Mouse (Mus musculus) ovary, postnatal 14 days (tissue): ENCODE results near the gene Armh4.

Experiments used
- DNase-seq: peaks from one replicate; pipeline ENCODE4 v3.0.0; 2022; ENCODE audit warnings: low spot score

Armh4 gene

DNA sequence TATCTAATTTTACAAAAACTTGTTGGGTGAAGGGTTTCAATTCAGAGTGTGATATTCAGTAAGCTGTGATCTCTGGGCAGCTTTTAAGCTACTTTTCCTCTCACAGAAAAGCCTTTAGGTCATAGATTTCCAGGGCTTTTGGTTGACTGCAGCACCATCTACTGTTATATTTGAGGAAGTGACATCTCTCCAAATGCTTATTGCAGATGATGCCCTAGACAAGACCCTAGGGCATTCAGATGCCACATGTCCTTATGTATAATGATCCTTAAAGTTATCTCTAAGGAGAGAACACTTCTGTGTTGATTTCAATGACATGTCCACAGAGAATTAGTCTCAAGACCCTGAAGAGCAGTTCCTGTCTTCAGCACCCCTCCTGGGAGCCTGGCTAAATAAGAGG lies 49.2 kb downstream of the Armh4 start:
- no peak for DNase-seq

- DNase-seq, result no peak
Observed at GRCm38 (mm10) chr14:49723361-49724054, 59.7 kb downstream of the Armh4 start.

GRCm38 (mm10) chr14:49722782-49723181 lies 60.4 kb downstream of the Armh4 start:
- no peak for DNase-seq

GRCm38 (mm10) chr14:49721281-49721680 lies 61.9 kb downstream of the Armh4 start:
- no peak for DNase-seq

DNA sequence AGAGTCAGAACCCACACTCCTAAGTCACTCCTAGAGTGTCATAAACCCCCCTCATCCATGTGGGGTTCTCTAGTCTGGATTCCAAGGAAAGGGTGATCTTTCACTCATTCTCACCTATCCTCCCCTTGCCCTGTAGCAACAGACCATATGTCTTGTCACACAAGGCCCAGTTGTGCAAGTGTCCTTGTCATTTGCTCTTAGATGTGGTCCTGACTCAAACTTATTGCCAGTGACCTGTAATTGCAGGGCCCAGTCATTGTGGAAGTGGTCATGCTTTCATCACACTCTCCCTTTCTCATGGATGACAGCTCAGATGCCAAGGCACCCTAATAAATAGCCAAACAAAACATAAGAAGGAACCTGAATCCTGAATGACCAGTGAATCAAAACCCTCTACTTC lies 63.5 kb downstream of the Armh4 start:
- DNase-seq, result no peak

GRCm38 (mm10) chr14:49711016-49711415 lies 72.2 kb downstream of the Armh4 start:
- DNase-seq, result no peak

DNA sequence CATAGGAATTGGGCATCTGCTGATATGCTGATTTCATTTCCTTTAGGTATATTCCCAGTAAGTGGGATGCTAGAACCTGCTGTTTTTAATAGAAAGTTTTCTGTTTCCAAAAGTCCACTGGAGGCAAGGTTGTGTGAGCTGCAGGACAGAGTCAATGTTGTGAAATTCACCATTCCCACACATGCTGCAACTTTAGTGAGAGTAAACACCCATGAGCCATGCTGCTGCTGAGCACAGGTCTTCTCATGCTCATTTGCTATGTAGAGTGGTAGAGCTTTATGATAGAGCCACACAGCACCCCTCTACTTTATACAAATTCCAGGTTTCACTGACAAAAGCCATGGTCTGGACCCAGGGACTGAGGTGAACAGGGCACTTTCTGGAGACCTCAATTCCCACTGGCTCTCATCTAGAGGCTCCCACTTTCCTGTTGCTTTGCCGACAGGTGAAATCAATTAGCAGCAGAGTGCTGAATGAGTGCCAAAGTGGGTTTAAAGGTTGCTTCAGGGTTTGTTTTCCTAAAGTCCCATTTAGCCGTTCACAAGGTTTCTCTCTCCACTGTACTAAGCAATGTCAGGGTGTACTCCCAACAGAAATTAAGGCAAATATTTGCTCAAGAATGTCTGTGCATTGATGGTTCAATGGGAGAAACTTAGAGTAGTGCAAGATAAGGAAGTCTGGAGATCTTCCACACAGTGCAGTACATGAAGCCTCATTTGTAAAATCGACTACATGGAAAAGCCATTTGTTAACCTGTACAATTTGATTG lies 79.6 kb downstream of the Armh4 start:
- DNase-seq, result no peak

DNA sequence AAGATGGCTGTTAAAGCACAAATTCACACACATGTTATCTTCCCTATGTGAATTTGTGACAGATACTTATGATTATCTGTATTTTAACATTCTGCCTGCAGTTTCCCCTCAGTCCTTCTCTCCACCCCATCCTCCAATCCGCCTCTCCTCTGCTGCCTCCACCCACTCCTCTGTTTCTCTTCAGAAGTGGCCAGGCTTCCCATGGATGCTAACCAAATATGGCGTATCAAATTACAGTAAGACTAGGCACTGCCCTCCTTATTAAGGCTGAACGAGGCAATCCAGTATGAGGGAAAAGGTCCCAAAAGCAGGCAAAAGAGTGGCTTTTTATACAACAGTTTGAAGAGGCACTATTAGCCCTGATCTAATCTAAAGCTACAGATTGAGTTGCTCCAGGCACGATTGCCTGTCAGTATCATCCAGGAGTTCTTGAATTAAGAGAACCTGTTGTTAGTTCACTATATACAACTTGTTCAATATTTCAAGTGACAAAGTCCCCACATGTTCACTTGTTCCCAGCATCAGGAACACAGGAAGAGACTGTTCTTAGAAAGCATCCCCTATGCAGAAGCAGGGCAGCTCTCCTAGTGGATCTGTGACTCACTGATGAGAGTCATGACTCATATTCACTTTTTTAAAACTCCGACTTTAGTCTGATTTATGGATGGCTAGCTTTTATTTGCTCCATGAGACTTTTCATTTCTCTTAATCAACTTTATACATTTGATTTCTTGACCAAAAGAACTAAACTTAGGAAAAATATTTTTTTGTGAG lies 103.5 kb downstream of the Armh4 start:
- no peak for DNase-seq

DNA sequence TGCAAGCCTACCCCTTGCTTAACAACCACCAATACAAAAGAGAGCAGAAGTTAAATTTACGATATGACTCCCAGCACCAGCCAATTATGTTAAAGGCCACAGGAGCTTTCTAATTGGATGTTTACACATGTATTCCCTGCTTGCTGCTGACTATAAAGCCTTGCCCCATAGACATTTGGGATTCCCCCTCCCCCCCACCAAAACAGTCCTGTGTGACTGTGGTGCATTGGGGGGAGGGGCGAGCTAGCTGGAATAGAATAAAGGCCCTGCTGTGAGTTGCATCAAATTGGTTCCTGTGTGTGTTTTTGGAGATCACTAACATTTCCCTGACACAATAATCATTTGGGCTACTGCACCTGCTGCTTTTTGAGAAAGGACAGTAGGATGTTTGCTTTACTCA lies 106.6 kb downstream of the Armh4 start:
- no peak for DNase-seq

DNA sequence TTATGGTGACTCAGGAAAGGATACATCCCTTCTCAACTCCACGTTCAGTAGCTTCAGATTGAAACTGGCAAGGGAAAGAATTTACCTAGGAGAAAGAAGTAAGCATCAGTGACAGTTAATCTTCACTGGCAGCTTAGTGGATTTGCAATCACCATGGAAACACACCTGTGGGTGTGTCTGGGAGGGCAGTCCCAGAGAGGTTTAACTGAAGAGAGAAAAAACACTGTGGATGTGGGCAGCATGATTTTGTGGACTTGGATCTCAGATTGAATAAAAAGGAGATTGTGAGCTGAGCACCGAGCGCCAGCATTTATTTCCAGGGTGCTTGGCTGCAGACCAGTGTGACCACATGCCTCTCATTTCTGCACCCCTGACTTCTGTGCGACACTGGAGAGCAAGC lies 122.7 kb downstream of the Armh4 start:
- DNase-seq, result no peak

DNA sequence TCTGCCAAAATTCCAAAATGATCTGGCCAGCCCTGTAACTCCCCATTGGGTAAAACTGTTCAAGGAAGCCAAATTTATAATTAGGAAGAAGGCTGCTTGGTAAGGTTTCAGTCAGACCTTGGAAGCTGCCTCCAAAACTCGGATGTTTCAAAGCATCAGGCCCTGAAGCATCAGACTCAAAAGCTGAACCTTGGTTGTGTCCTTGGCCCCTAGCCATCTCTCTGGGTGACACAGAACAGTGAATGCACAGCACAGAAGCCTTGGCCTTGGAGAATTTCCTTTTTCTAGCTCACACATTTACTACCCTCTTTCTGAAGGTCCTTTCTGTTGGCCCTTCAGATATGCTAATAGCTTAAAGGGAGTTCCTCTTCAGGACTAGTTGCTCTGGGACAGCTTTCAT lies 134.0 kb downstream of the Armh4 start:
- DNase-seq, result no peak

DNA sequence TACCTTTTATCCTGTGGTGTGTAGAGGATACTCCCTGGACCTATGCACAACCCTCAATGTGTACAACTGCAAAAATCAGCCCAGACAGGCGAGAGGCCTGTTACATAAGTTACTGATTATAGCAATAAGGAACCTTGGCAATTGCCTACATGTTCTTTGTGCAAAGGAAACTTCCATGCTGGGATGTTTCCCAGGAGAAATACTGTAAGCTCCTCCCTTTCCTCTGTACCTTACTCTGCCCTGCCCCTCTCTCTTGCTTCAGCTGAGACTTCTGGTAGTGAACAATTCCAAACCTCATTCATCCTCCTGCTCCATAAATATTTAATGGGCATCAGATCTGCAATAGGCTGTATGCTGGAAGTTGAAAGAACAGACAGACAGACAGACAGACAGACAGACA lies 145.8 kb downstream of the Armh4 start:
- DNase-seq, result no peak

- DNase-seq, result no peak
Observed at GRCm38 (mm10) chr14:49626055-49626454, 157.1 kb downstream of the Armh4 start.
